Mouse (Mus musculus): ENCODE data around the gene Mtmr11.
"Not testable (repeated sequence)": the region's sequence is repeated elsewhere in the genome, so short reads cannot be mapped to it uniquely, and the experiment has no call there.

Mtmr11 gene

DNA sequence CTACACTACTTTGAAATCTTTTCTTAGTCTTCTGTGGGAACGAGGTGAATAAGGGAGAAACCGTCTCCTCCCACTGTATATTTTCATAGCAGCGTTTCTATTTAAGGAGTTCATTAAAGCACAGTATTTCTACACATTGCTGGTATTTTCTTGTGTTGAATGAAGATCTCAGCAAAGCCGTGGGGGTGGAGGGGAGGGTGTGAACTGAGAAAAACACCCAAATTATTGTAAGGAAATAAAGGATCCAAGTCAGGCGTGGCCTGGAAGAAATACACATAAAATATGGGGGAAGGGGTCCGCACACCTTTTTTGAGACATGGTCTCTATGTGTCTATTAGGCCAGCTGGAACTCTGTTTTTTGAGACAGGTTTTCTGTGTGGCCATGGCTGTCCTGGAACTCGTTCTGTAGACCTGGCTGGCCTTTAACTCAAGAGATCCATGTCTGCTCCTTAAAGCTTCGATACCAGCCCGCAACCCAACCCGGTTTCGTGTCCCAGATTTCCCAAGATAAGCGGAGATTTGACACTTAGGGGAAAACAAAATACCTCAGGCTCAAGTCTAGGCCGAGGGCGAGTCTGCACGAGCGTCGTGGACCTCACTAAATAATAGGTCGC lies 9.9 kb downstream of the Mtmr11 start:
- in situ Hi-C loops (cut with MboI, MseI) = loop anchor here in 1 of 2 experiments (5.0 kb wide), 1 partner anchor 56 kb away; no protein-coding TSS in a partner anchor

DNA sequence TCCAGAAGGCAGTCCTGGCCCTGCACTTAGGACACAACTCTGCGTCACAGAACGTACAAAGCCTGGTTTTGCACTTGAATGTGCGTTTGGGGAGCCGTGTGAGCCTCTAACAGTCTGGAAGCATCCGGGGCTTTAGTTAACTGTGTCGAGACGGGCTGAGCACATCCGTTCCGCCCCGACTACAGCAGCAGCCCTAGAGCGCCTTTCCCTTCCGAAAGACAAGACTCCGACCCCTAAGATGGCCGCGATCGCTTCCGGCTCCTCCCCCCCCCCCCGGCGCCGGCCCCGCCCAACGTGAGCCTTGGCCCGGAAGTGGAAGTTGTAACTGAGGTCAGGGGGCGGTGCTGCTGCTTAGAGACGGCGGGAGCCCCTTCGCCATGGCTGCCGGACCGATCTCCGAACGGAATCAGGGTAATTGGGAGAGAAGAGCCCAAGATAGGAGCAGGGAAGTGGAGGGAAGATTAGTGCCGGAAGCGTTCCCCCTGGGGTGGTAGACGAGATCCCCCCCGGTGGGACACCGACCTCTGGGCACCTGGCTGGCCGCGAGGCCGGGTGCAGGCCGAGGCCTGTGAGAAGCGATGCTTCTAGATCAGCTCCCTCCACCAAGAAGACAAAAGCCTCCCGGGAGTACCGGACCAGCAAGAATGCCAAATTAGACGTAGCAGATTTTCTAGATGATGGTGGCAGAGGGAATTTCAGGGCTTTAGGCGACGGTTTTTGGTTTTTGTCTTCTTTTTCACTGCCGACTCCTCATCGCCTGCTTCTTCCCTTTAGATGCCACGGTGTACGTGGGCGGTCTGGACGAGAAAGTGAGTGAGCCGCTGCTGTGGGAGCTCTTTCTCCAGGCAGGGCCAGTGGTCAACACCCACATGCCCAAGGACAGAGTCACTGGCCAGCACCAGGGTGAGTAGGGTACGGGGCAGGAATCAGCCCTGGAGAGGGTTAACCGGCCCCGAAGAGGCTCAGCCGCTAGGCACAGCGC lies 10.7 kb downstream of the Mtmr11 start, which contains the start of gene Sf3b4:
Sf3b4 (plus strand) TSS at position 136 of the 982 bp plus-strand sequence.
- in situ Hi-C loops (cut with MboI, MseI) = loop anchor here in 1 of 2 experiments (5.0 kb wide), 1 partner anchor 55 kb away; no protein-coding TSS in a partner anchor

DNA sequence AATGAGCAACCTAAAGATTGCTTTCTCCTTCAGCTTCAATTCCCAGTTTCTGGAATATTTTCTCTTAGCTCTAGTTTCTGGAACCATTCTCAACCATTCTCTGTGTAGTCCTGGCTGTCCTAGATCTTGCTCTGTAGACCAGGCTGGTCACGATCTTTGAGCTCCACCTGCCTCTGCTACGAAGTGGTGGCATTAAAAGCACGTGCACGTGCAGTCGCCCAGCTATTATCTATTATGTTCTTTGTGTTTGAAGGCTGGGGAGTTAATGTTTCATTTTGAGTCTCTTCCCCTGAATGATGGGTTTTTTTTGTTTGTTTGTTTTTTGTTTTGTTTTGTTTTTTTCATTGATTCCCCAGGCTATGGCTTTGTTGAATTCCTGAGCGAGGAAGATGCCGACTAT lies 11.4 kb downstream of the Mtmr11 start:
- in situ Hi-C loops (cut with MboI, MseI) = loop anchor here in 1 of 2 experiments (5.0 kb wide), 1 partner anchor 54 kb away; no protein-coding TSS in a partner anchor

DNA sequence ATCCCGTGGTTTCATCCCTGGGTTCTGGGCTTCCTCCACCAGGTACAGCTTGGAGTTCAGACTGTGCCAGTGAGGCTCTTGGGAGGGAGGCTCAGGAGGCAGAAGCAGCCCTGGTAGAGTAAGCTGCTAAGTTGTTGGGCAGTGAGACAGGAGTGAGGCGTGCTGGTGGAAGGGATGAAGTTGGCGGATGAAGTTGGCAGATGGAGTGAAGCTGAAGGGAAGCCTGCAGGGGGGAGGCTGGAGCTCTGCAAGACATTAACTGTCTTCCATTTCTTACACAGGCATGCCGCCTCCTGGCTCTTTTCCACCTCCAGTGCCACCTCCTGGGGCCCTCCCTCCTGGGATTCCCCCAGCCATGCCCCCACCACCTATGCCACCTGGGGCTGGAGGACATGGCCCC lies 12.2 kb downstream of the Mtmr11 start:
- in situ Hi-C loops (cut with MboI, MseI) = loop anchor here in 1 of 2 experiments (5.0 kb wide), 1 partner anchor 53 kb away; no protein-coding TSS in a partner anchor

DNA sequence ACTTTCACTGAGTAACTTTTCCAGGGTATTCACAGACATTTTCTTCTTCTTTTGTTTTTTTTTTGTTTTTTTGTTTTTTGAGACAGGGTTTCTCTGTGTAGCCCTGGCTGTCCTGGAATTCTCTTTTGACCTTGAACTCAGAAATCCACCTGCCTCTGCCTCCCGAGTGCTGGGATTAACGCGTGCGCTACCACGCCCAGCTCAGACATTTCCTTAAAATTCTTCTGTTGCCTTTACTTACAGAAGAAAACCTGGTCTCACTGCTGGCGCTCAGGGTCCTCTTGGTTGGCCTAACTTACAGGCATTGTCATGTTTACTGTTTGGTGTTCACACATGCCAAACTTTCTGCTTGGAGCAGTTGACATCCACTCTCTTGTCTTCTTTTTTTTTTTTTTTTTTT lies 13.4 kb downstream of the Mtmr11 start:
- in situ Hi-C loops (cut with MboI, MseI) = no loop called here

DNA sequence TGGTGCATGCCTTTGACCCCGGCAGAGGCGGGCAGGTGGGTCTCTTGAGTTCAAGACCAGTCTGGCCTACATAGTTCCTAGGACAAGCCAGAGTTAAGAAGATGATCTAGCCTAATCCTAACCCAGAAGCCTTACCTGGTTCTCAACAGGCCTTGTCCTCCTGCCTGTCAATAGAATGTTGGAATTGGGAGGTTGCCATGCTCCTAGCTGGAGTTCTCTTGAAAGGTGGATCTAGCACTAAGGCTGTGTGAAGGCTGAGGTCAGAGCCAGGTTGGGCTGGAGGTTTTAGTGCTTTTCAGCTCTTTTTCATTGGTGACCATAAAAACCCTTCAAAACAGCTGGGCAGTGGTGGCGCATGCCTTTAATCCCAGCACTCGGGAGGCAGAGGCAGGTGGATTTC lies 16.6 kb downstream of the Mtmr11 start:
- in situ Hi-C loops (cut with MboI, MseI) = no loop called here

DNA sequence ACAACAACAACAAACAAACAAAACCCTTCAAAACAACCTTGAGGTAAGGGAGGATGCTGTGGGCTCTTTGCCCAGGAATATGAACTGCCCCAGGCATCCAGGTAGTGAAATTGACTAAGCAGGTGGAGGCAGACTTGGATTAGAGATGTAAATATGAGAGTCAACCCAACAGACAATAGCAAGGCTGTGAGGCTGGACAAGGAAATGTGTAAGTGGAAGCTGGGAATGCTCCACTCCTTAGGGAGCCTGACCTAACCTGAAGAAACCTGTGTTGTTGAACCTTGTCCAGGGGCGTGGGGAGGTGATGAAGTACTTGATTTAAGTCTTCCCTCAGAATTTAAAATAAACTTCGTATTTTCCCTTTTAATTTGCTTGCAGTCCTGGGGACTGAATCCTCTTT lies 17.1 kb downstream of the Mtmr11 start:
- in situ Hi-C loops (cut with MboI, MseI) = no loop called here

DNA sequence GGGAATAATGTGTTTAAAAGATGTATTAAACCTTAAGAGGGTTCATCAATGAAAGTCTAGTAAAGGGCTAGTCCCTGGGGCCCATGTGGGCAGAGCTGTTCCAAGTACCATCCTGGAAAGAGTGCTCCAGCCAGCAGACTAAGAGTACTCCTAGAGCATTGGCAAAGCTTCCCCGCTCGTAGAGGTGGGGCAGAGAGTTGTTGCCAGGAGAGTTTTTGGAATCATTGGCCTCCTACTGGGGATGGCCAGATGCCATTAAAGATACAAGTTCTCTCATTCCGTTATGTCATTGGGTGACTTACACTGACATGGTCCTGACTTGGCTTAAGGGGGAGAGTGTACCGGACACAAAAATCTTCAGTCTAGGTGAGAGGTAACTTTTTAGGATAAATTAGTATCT lies 17.7 kb downstream of the Mtmr11 start:
- in situ Hi-C loops (cut with MboI, MseI) = no loop called here

DNA sequence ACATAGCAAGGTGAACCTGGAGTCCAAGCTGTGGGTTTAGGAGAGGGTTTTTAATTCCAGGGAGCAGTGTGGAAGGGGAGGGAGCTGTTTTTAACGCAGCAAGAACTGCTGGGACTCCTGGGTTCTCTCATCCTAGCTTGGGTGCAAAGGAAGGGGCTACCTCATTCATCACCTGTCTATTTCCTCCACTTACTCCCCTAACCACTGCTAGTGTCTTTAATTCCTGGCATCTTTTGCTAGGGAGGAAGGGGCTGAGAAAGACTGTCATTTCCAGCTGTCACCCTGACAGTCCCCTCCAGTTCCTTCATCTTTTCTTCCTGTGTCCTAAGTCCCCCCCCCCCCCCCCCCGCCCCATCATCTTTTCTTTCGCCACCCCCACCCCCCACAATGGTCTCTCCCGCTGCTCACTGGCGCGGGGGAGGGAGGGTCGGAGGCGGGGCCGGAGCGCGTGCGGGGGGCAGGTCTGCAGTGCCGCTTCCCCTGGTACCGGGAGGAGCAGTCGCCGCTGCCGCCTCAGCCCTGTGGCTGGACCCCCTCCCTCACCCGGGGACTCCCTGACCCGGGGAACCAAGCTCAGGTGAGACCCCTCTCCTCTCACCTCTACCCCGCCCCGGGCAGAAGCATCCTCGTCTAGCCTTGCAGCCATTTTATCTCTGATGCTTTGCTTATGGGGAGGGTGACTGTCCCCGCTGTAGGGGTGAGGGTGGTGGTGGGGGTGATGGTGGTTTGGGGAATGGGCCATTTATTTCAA lies 19.1 kb downstream of the Mtmr11 start, which contains the start of gene Sv2a:
Sv2a (plus strand) TSS at position 425 of the 751 bp plus-strand sequence.
- in situ Hi-C loops (cut with MboI, MseI) = loop anchor here in 1 of 2 experiments (10.0 kb wide), 1 partner anchor 904 kb away; no protein-coding TSS in a partner anchor

DNA sequence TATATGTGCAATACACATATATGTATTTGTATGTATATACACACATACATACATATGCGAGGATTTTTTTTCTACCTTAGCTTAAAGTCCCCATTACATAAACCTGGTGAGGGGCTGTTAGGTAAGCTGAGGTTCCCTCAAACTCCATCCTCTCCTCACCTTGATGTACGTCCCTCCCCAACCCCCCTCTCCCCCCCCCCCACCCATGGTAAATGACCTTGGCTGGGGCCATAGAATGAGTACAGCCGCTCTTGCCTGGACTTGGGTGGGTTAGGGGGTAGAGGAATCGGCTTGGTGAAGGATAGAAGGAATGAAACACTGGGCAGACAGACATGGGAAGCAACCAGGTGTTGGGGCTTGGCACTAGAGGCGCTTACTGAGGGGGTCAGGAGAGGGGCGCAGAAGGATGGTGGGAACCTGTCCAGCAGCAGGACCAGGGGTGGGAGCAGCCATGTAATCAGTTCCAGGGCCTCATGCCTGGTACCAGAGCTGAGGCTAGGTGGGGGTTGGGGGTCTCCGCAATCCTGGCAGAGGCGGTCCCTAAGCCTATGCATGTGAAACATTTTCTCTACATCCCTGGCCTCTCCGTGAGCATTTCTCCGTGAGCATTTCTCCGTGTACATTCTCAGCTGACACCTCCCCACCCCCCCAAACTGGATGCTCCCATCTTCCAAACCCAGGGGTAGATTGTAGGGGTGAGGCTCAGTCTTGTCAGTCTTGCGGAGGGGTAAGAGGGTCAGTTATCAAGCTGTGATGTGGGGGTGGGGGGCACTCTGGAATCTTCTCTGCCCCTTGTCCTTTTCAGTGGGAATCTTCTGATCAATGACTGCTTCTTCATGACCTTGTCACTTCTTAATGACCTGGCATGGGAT lies 19.9 kb downstream of the Mtmr11 start:
- in situ Hi-C loops (cut with MboI, MseI) = loop anchor here in 1 of 2 experiments (10.0 kb wide), 1 partner anchor 903 kb away; no protein-coding TSS in a partner anchor

DNA sequence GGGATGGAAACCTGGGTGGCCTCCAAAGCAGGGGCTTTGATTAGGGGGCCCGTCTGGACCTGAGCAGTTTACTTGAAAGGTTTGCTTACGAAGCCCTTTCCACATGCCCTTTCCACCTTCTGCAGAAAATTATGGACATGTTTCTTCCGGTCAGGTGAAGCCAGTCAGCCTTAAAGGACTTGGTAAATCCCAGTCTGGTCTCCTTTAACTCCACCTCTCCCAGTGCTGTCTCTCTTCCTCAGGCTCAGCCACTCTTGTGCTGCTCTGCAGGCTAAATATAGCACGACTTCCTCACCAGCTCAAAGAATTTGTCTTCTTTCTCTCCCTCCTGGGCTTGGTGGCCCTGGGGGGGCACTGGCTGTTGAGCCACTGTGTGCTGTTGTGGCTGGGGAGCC lies 20.6 kb downstream of the Mtmr11 start:
- in situ Hi-C loops (cut with MboI, MseI) = loop anchor here in 1 of 2 experiments (10.0 kb wide), 1 partner anchor 902 kb away; no protein-coding TSS in a partner anchor

DNA sequence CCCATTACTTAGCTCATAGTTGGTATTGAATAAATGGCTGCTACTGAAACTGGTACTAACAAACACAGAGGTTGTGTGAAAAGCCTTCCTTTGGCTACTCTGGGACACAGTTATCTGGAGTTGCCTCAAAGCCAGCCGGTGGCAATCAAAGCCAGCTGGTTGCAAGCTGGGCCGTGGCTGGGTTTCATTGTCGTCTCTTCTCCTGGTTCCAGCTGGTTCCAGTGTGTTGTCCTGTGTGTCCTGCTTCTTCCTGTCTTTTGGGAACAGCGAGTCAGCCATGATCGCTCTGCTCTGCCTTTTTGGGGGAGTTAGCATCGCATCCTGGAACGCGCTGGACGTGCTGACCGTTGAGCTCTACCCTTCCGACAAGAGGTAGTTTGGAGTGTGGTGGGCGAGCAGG lies 31.2 kb downstream of the Mtmr11 start:
- in situ Hi-C loops (cut with MboI, MseI) = no loop called here

DNA sequence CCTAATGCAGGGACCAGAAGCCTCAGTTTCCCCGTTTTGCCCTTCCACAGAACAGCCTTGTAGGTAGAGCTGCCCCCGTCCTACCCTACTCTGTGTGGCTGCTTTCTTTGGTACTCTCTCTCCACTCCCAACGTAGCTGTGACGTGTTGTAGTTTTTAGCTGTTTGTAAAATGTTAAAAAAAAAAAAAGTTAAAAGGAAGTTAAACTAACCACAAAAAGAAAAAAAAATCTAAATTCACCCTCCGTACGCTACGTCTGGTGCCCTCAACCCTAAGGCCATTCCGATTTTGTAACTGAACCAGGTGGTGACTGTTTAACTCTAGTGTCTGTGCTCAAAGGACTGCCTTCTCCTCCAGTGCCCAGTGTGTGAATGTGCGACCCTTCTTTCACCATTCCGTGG lies 33.2 kb downstream of the Mtmr11 start:
- in situ Hi-C loops (cut with MboI, MseI) = no loop called here

DNA sequence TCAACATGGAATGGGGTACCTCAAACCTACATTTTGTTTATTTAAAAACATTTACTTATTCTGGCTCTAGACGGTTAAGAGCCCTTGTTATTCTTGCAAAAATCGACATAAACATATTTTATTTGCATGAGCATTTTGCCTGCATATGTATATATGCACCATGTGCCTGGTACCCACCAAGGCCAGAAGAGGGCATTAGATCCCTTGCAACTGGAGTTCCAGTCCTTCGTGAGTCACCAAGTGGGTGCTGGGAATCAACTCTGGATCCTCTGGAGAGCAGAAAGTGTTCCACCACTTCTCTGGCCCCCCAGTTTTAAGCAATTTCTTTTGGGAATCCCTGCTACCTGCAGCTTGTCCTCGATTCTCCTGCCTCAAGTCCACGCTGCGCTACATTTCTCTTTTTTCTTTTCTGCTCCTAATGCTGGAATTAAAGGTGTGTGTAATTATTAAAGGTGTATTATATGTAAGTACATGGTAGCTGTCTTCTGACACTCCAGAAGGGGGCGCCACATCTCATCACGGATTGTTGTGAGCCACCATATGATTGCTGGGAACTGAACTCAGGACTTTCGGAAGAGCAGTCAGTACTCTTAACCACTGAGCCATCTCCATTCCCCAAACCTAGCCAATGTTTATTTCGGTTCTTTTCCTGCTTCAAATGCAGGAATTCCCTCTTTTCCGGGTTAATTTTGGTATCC lies 34.0 kb downstream of the Mtmr11 start:
- in situ Hi-C loops (cut with MboI, MseI) = no loop called here

DNA sequence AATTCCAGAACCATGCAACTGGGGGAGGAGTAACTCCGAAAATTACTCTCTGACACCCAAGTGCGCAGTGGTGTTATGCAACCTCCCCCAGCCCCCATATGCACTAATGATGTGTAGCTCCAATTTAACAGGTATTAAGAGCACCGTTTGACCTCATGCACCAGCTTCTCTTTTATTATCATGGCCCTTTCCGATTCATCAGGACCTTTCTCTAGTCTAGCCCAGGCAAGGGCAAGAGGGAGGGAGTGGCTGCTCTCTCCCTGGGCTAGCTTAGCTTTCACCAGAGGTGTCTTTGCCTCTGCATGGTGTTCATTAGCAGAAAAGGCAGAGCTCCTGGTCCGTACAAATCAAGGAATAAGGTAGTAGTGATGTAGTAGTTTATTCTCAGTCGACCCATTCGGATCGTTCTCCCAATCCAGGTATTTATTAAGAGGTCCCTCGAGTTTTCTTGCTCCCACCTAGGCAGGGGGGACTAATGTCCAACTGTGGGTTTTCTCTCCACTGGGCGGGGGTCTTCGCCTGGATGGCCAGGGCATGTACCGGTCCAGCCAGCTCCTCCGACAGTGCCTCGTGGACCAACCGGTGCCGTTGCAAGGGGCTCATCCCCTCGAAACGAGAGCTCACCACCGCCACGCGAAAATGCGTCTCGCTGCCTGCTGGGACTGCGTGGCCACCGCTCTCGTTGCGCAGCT lies 34.8 kb downstream of the Mtmr11 start:
- in situ Hi-C loops (cut with MboI, MseI) = no loop called here

DNA sequence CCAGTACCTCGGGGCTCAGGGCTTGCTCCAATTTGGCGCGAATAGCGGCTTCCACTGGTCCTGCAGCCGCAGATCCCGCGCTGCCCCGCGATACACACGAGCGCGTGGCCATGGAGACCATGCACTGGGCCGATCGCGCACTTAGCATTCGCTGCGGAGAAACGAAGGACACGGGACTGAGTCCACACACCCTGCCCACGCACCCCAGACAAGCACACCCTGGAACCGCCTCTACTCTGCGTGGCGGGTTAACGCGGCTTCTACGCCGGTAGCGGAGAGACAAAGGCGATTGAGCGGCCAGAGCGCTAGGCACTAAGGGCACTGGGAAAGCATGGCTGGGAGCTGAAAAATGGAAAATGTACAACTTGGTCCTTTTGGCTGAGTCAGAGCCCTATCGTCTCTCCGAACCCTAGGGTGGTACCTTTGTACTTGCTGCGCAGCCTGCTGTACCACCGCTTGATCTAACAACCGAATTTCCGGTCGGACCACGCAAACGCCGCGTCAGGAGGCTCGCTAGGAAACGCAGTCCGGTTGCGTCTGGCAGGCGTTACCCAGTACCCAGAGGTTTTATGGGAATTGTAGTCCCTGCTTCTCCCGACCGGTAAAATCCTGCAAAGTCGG lies 35.4 kb downstream of the Mtmr11 start:
- in situ Hi-C loops (cut with MboI, MseI) = no loop called here

DNA sequence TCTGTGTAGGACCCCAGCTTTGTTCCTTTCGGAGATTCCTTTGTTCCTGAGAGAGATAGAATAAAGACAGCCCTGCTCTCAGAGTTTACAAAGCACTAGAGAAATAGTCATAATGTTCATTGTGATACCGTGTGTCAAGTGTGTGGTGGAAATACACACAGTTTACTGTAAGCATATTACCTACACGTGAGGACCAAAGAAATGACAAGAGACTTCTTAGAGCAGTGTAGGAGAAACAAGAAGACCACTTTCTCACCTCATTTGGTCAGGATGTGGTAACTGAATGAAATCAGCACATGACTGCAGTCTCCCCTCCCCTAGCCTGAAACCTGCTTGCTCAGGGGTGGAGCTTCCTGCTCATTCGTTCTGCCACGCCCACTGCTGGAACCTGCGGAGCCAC lies 36.4 kb downstream of the Mtmr11 start:
- in situ Hi-C loops (cut with MboI, MseI) = no loop called here

DNA sequence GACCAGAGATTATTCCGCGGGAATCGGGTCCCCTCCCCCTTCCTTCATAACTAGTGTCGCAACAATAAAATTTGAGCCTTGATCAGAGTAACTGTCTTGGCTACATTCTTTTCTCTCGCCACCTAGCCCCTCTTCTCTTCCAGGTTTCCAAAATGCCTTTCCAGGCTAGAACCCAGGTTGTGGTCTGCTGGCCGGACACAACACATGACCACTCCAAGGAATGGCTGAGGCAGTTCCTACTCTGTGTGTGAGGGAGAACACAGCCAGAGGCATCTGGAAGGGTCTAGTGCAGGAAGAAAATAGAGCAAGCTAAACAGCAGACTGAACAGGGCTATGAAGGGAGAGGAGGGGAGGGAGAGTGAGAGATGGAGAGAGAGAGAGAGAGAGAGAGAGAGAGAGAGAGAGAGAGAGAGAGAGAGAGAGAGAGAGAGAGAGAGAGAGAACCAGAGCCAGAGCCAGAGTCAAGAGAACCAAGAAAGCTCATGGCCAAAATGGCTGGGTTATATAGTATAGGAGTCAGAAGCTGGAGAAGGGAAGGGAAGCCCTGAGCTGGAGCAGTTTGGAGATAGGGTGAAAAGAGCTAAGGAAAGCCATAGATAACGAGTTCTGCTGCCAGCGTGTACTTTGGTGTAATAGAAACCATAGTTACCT lies 36.9 kb downstream of the Mtmr11 start:
- in situ Hi-C loops (cut with MboI, MseI) = not testable (repeated sequence)

Measured in T-helper 17 cell (primary cell).